In the genomic region with DNA sequence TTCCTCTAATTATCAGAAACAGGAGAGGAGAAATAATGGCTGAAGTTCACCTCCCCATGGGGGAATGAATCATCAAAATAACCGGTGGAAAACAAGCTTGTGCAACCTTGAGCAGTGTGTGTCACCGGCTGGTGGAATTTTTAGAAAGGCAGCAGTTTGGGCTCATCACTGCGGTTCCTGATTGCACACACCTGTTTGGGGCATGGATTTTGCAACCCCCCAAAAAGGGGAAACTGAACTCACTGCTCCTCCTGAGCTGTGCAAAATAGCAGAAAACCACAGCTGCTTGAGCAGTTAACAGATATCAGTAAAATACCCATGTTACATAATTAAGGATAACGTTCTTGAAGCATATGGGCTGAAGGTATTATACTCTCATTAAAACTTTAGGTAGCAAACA, we compare ENCODE assay signal across 12 mouse cellular contexts.
DNase-seq lines count a peak whose midpoint lies in the region; ATAC-seq and TF ChIP-seq lines count a peak whose summit lies in the region.
"Had no signal": no experiment of that assay in that cellular context is flagged by ENCODE, and none has a peak within 500 bp of the region (broad histone marks: within the 10 kb centered on the region; RNA-seq: fewer than 3 reads in every experiment).

No protein-coding gene starts in this region.

- peak; percentile 50; the same call in 1 of the 2 replicates for ATAC-seq in lung, postnatal 0 days

- H3K4me3 ChIP-seq in lung, postnatal 0 days (ENCODE audit: low read depth, low read length): no peak overlapping the region
- no peak overlapping the region for H3K4me3 ChIP-seq in spleen, adult 2 months (ENCODE audit: extremely low read depth, insufficient read depth, insufficient read length)
- H3K4me3 ChIP-seq: hindbrain, embryonic 10.5 days; limb, embryonic 13.5 days had no signal

- WGBS in lung, postnatal 0 days: 70% methylated on average over 4 of the region's 4 CpGs
- WGBS in spleen, adult 2 months: 9% methylated on average over 4 of the region's 4 CpGs

- no peaks in the 10 kb centered on the region for H3K27me3 ChIP-seq in lung, postnatal 0 days (replicated peaks; ENCODE audit: insufficient read depth, low read length)
- H3K27me3 ChIP-seq in spleen, adult 2 months (ENCODE audit: control insufficient read depth, insufficient read depth, low read length): no peaks in the 10 kb centered on the region

- no peaks in the 10 kb centered on the region for H3K9me3 ChIP-seq in lung, postnatal 0 days (ENCODE audit: low read length)
- H3K9me3 ChIP-seq: hindbrain, embryonic 10.5 days; limb, embryonic 13.5 days had no signal

- DNase-seq in layer of hippocampus, adult 9-11 months: peak; percentile 43
- no peak for DNase-seq in layer of hippocampus, adult 18-20 months (ENCODE audit: low spot score in 2 of 2)
- DNase-seq in adrenal gland, postnatal 25 days: peak; percentile 30
- DNase-seq in lung, postnatal 0 days (ENCODE audit: low spot score): peak; percentile 28
- peak; percentile 25 to 28 for DNase-seq in spleen, adult 2 months (ENCODE audit: low read depth in 1 of 2, low spot score in 2 of 2)
- DNase-seq in MN1 (ENCODE audit: low spot score): no peak
- no peak for DNase-seq in kidney, adult 11 months
- no peak for DNase-seq in cerebellum, adult 9-11 months
- DNase-seq: kidney, postnatal 14 days; right cerebral cortex, postnatal 4 days had no signal

- H3K4me1 ChIP-seq in lung, postnatal 0 days (ENCODE audit: insufficient read depth, low read depth, low read length): no peaks in the 10 kb centered on the region
- H3K4me1 ChIP-seq in spleen, adult 2 months (ENCODE audit: control insufficient read depth, insufficient read depth, insufficient read length): peaks cover 7% of the 10 kb centered on the region; the same call in 1 of the 2 replicates
- H3K4me1 ChIP-seq: hindbrain, embryonic 10.5 days; limb, embryonic 13.5 days had no signal

- TF ChIP-seq CTCF in lung, postnatal 0 days (IDR thresholded peaks at IDR 0.05): no peak
- TF ChIP-seq CTCF in spleen, adult 2 months (IDR thresholded peaks at IDR 0.05; ENCODE audit: extremely low read depth, insufficient read depth, insufficient read length, insufficient replicate concordance): no peak

- TF ChIP-seq EP300 in lung, postnatal 0 days (IDR thresholded peaks at IDR 0.05): no peak

- no peak for TF ChIP-seq POLR2A in spleen, adult 2 months (IDR thresholded peaks at IDR 0.05; ENCODE audit: low read depth, low read length)

- H3K9ac ChIP-seq in lung, postnatal 0 days (replicated peaks; ENCODE audit: low read depth): no peak overlapping the region
- H3K9ac ChIP-seq: limb, embryonic 13.5 days had no signal

- H3K27ac ChIP-seq in lung, postnatal 0 days (ENCODE audit: low read length): no peak overlapping the region
- no peak overlapping the region for H3K27ac ChIP-seq in spleen, adult 2 months (ENCODE audit: insufficient read depth, low read length)
- H3K27ac ChIP-seq: hindbrain, embryonic 10.5 days; limb, embryonic 13.5 days had no signal

- no peaks in the 10 kb centered on the region for H3K36me3 ChIP-seq in lung, postnatal 0 days (ENCODE audit: insufficient read depth, low read length)
- H3K36me3 ChIP-seq in spleen, adult 2 months (ENCODE audit: control insufficient read depth, insufficient read depth, low read length): no peaks in the 10 kb centered on the region
- H3K36me3 ChIP-seq: hindbrain, embryonic 10.5 days; limb, embryonic 13.5 days had no signal

- no peak overlapping the region for H3K4me2 ChIP-seq in lung, postnatal 0 days (replicated peaks; ENCODE audit: low read depth, low read length)
- H3K4me2 ChIP-seq: limb, embryonic 13.5 days had no signal

Comparison
In these comparisons a context has a peak if more than half of its experiments do, and no peak if none do; other contexts are left out.
1. DNase-seq: peak in layer of hippocampus, adult 9-11 months (single experiment), adrenal gland, postnatal 25 days (single experiment), lung, postnatal 0 days (single experiment) and spleen, adult 2 months (2 of 2); none in layer of hippocampus, adult 18-20 months (0 of 2), MN1 (single experiment), kidney, adult 11 months (single experiment) and cerebellum, adult 9-11 months (single experiment).